Mouse (Mus musculus) neural tube, embryonic 13.5 days (tissue): ENCODE measurements around the gene Chchd10. TPM values are rescaled to one million over a fixed set of nuclear protein-coding genes. Genes with fewer than 3 reads are reported as not detected.
"Not testable (repeated sequence)": the region's sequence is repeated elsewhere in the genome, so short reads cannot be mapped to it uniquely, and the experiment has no call there.

Experiments used
- ATAC-seq: fragments of 200-750 bp; cut with Nextera tagmentation; 2 replicates; pipeline ENCODE4 v1.8.0; 2017; ENCODE audit warnings: low read depth, mild to moderate bottlenecking, moderate TSS enrichment, moderate library complexity
- H3K27ac ChIP-seq: fragments of 300-500 bp; sonication (generic); replicated peaks from 2 replicates; pipeline ENCODE4 v1.5.1; 2015; ENCODE audit warnings: moderate library complexity, mild to moderate bottlenecking, inconsistent platforms
- H3K27me3 ChIP-seq: fragments of 300-500 bp; sonication (generic); 2 replicates; pipeline ENCODE4 v1.6.1; 2015; ENCODE audit warnings: mild to moderate bottlenecking, inconsistent platforms
- H3K36me3 ChIP-seq: fragments of 300-500 bp; sonication (generic); 2 replicates; pipeline ENCODE4 v1.6.1; 2015; ENCODE audit warnings: mild to moderate bottlenecking, inconsistent platforms
- H3K4me1 ChIP-seq: fragments of 300-500 bp; sonication (generic); replicated peaks from 2 replicates; pipeline ENCODE4 v1.6.1; 2015; ENCODE audit warnings: inconsistent platforms
- H3K4me2 ChIP-seq: fragments of 300-500 bp; sonication (generic); 2 replicates; pipeline ENCODE4 v1.6.1; 2015; ENCODE audit warnings: inconsistent platforms, mild to moderate bottlenecking, moderate library complexity
- H3K4me3 ChIP-seq: fragments of 300-500 bp; sonication (generic); 2 replicates; pipeline ENCODE4 v1.5.1; 2015; ENCODE audit warnings: mild to moderate bottlenecking, inconsistent platforms
- H3K9ac ChIP-seq: fragments of 300-500 bp; sonication (generic); 2 replicates; pipeline ENCODE4 v1.6.1; 2015; ENCODE audit warnings: moderate library complexity, mild to moderate bottlenecking, inconsistent platforms
- H3K9me3 ChIP-seq: fragments of 300-500 bp; sonication (generic); 2 replicates; pipeline ENCODE4 v1.6.1; 2016; ENCODE audit warnings: inconsistent platforms
- WGBS: fragments of 180-500 bp; shearing (Covaris S2); methylation state at CpG from one replicate; pipeline ENCODE4 v1.1.7; 2015; 5-methylcytosine and 5-hydroxymethylcytosine counted together
- polyA plus RNA-seq: library from polyadenylated mRNA; unstranded; fragments of >200 nt; fragmentation: Nextera tagmentation; extraction: Ambion mirVana; gene quantifications from 2 replicates; pipeline ENCODE4 v1.2.1, GENCODE M21; 2015

The Chchd10 gene
- 46.4 and 54.4 TPM in 2 replicates for polyA plus RNA-seq

DNA sequence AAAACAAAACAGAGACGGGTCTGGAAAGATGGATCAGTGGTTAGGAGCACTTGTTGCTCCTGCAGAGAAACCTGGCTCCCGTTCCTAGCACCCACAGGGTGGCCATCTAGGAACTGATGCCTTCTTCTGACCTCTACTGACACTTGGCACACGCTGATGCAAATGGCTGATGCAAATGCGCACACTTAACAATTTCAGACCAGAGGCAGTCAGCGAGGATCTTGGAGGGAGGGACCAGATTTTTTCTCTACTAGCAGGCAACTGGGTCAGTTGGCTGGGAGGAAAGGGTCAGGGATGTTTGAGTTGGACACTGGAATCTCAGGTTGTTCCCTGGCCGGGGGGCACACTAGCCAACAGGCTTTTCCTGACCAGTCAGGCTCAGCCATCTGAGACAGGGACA lies at the start of gene Chchd10:
Gene Chchd10, plus strand, starts transcription at position 240 of the 400 bp plus-strand sequence.
- no peaks in the 10 kb centered on the region for H3K9me3 ChIP-seq
- H3K4me1 ChIP-seq: peaks cover 51% of the 10 kb centered on the region
- H3K4me3 ChIP-seq: peak within 1 kb of the TSS; percentile 51
- peaks cover 36% of the 10 kb centered on the region for H3K27me3 ChIP-seq
- peak within 1 kb of the TSS; percentile 59 for H3K27ac ChIP-seq
- ATAC-seq: no peak
- WGBS: 23% methylated on average over 6 of the region's 6 CpGs
- peak within 1 kb of the TSS; percentile 92 for H3K4me2 ChIP-seq
- H3K36me3 ChIP-seq: peaks cover 5% of the 10 kb centered on the region; the same call in 1 of the 2 replicates
- H3K9ac ChIP-seq: peak within 1 kb of the TSS; percentile 85

DNA sequence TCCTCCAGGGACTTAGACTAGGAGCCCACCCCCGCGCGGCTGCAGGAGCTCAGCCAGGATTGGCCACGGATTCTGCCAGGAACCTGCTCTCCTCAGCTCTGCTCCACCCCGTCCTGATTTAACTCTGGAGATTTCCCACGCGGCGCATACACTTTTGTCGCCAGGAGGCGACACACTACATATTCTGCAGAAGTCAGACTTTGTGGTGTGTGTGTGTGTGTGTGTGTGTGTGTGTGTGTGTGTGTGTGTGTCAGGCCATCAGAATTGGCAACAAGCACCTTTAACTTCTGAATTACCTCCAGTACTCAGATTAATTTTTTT lies 49.7 kb upstream of the Chchd10 start:
- Histone ChIP-seq H3K9ac (0 out of 2 replicates have a peak overlapping the region, but pooled peaks have one; percentile 43), H3K27me3 (0 out of 2 replicates have a peak, but pooled peaks cover 2% of the 10 kb centered on the region), H3K4me3 (no peak overlapping the region), H3K4me2 (peak overlapping the region; percentile 36), H3K27ac (peak overlapping the region; percentile 52), H3K4me1 (peaks cover 20% of the 10 kb centered on the region), H3K36me3 (no peaks in the 10 kb centered on the region), H3K9me3 (no peaks in the 10 kb centered on the region)
- 1% methylated on average over 10 of the region's 10 CpGs for WGBS
- peak; percentile 68 for ATAC-seq

DNA sequence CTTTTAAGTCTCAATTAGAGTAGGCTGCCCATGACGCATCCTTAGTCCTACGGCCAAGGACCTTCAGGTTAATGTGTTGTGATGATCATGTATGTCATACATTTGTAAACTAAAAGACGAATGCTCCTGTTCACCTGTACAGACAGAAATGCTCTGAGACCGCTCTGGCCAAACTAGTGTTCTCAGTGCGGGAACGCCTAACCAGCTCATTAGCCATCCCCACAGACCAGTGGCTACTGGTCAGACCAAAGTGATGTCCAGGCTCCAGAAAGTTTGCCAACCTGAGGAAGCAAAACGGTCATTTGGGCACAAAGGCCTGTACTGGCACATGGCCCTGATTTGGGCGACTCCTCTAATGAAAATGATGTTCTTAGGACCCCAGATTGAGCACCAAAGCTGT lies 48.2 kb upstream of the Chchd10 start:
- Histone ChIP-seq H3K36me3 (no peaks in the 10 kb centered on the region), H3K4me2 (no peak overlapping the region), H3K4me3 (no peak overlapping the region), H3K4me1 (peaks cover 20% of the 10 kb centered on the region), H3K27ac (no peak overlapping the region), H3K9ac (no peak overlapping the region), H3K9me3 (no peaks in the 10 kb centered on the region), H3K27me3 (0 out of 2 replicates have a peak, but pooled peaks cover 2% of the 10 kb centered on the region)
- WGBS: 94% methylated on average over 8 of the region's 8 CpGs
- ATAC-seq: no peak

DNA sequence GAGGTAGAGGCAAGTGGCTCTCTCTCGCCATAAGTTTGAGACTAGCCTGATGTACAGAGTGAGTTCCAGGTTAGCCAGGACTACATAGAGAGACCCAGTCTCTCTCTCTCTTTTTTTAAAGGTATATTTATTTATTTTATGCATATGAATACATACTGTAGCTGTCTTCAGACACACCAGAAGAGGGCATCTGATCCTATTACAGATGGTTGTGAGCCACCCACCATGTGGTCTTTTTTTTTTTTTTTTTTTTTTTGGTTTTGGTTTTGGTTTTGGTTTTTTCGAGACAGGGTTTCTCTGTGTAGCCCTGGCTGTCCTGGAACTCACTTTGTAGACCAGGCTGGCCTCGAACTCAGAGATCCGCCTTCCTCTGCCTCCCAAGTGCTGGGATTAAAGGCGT lies 45.4 kb upstream of the Chchd10 start:
- not testable (repeated sequence) for H3K4me3 ChIP-seq, H3K36me3 ChIP-seq, H3K4me1 ChIP-seq, H3K27ac ChIP-seq, H3K27me3 ChIP-seq, H3K9ac ChIP-seq, H3K9me3 ChIP-seq, ATAC-seq, H3K4me2 ChIP-seq
- 84% methylated on average over 5 of the region's 5 CpGs for WGBS

DNA sequence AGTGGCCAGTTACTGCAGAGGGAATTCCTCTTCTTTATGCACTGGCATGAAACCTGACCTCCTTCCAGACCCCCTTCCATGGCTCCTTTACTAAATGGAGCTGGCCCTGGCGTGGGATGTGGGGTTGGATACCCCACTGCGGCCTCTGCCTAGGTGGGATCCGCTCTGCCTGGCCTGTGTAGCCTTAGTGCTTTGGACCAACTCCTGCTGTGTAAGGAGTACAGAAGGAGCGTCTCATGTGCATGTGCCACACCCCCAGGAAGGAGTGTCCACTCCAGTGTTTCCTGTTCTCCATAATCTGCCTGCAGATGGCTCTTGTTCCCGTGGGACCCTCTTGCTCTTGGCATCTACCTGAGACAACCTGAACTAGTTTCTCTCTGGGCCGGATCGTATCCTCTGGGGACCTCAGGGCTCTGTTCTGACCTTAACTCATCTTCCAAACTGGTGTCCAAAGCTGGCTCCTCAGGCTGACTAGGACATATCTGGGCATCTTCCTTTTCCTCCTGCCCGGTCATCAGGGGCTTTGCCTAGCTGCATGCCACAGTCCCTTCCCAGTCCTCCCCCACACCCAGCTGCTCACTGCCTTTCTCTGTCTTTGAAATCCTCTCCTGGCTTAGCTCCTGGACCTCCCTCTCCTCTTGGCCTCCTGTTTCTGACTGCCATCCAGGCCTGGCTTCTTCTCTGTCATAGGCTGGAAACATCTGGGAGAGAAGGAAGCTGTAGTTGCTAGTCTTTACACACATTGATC lies 43.4 kb upstream of the Chchd10 start:
- Histone ChIP-seq H3K9ac (0 out of 2 replicates have a peak overlapping the region, but pooled peaks have one; percentile 13), H3K4me3 (no peak overlapping the region), H3K36me3 (peaks cover 10% of the 10 kb centered on the region), H3K4me2 (no peak overlapping the region), H3K27ac (no peak overlapping the region), H3K27me3 (no peaks in the 10 kb centered on the region), H3K4me1 (peaks cover 9% of the 10 kb centered on the region), H3K9me3 (no peaks in the 10 kb centered on the region)
- 51% methylated on average over 8 of the region's 8 CpGs for WGBS
- ATAC-seq: no peak

DNA sequence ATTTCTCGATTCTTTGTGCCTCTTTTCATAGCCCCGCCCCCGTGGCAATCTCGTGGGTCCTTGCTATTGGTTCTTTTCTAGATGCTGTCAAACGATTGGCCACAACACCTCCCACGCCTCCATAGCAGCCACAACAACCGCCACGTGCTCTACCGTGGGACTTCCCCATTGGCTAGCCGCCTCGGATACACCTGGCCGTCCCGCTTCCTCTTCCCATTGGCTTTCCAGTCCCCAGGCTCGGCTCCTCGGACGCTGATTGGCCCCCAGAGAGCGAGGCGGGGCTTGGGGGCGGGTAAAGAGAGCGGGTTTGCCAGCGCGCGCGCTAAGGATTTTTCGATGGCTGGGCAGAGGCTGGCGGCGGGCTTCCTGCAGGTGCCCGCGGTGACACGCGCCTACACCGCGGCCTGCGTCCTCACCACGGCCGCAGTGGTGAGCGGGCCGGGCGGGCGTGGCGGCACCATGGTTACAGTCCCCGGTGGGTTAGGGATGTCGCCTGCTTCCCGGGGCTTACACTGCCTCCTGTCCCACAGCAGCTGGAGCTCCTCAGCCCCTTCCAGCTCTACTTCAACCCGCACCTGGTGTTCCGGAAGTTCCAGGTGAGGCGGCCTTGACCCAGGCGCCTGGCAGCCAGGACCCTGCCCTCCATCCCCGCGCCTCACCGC lies 39.7 kb upstream of the Chchd10 start, which contains the start of gene Derl3:
Gene Derl3, plus strand, starts transcription at position 325 of the 662 bp plus-strand sequence.
- Histone ChIP-seq H3K4me1 (peaks cover 17% of the 10 kb centered on the region), H3K9ac (peak within 1 kb of the TSS; percentile 68), H3K4me3 (peak within 1 kb of the TSS; percentile 43), H3K4me2 (peak within 1 kb of the TSS; percentile 87), H3K27me3 (no peaks in the 10 kb centered on the region), H3K36me3 (peaks cover 47% of the 10 kb centered on the region), H3K27ac (peak within 1 kb of the TSS; percentile 63; the same call in 1 of the 2 replicates), H3K9me3 (no peaks in the 10 kb centered on the region)
- WGBS: 1% methylated on average over 51 of the region's 51 CpGs
- peak; percentile 99 for ATAC-seq

DNA sequence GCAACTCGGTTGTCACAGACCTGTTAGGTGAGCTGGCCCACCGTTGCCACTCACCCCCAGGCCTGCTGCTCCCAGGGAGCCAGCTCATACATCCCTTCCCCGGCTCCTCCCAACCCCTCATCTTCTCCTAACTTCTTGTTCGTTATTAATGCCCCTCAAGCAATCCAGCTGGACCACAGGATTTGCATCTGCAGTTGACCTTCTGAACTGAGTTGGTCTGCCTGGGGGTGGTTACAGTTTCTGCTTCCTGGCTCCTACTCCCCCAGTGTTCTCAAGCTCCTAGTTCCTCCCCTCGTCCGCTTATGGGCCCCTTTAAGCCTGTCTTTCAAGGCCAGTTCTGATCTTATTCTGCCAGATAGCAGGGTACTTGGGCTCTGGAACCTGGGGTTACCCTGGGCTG lies 38.3 kb upstream of the Chchd10 start:
- 80% methylated on average over 6 of the region's 6 CpGs for WGBS

DNA sequence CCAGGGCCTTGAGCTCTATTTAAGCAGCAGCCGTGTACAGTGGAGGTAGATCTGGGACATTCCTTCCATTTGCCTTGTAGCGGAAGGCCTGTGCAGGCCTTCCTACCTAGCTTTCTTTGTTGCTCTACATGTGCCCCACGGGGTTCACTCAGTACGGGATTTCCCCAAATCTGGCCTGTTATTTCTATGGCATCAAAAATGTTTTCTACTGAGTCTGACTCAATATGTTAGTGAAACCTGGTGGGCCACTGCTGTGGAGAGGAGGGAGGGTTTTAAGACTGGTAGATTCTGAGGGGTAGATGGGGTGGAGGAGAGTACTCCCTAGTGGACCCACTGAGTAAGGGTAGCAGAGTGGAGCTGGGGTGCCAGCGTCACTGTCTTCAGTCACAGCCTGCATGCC lies 37.2 kb upstream of the Chchd10 start:
- ATAC-seq: no peak
- Histone ChIP-seq H3K9ac (no peak overlapping the region), H3K4me2 (no peak overlapping the region), H3K36me3 (peaks cover 71% of the 10 kb centered on the region), H3K4me1 (peaks cover 23% of the 10 kb centered on the region), H3K27ac (no peak overlapping the region), H3K9me3 (no peaks in the 10 kb centered on the region), H3K27me3 (no peaks in the 10 kb centered on the region), H3K4me3 (no peak overlapping the region)
- WGBS: 92% methylated on average over 5 of the region's 5 CpGs

More for the DNA sequence above, 38.3 kb upstream of the Chchd10 start:
- Histone ChIP-seq H3K4me1 (peaks cover 23% of the 10 kb centered on the region), H3K9me3 (no peaks in the 10 kb centered on the region), H3K4me3 (no peak overlapping the region), H3K4me2 (no peak overlapping the region), H3K36me3 (peaks cover 59% of the 10 kb centered on the region), H3K27me3 (no peaks in the 10 kb centered on the region), H3K27ac (no peak overlapping the region), H3K9ac (no peak overlapping the region)
- ATAC-seq: no peak

DNA sequence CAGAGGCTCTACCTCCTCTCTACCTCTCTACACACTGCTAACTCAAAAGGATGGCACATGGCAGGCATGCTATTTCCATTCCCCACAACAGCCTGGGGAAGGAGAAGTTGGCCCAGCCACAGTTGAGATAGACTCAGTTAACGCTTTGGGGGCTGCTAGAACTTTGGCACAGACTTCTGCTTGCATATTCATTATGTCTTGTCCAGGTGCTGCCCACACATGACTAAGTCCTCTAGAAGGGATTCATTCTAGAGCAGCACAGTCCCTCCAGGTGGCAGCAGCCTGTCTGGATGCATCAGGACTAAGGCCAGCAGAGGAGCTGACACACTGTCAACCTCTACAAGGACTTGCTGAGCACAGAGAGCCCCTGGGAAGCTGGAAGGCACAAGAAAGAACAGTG lies 36.7 kb upstream of the Chchd10 start:
- 100% methylated on average over 1 of the region's 1 CpGs for WGBS
- ATAC-seq: no peak
- Histone ChIP-seq H3K4me3 (no peak overlapping the region), H3K9ac (no peak overlapping the region), H3K27me3 (no peaks in the 10 kb centered on the region), H3K27ac (no peak overlapping the region), H3K9me3 (no peaks in the 10 kb centered on the region), H3K4me2 (no peak overlapping the region), H3K36me3 (peaks cover 75% of the 10 kb centered on the region), H3K4me1 (peaks cover 23% of the 10 kb centered on the region)

DNA sequence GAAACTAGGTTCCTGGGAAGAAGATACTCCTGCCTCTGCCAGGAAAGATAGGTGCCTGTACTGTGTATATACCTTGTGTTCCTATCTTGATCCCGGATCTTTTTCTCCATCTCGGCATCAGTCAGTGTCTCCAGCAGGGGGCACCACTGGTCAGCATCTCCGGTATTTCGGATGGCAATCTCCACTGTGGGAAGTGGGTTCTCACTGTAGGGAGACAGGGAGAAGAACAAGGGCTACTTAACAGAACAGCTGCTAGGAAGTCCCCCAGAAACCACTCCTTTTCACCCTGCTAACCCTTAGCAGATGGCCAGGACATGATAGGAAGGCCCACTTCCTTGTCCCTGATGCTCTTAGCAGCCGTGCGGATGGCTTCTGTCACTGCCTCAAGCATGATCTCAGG lies 35.6 kb upstream of the Chchd10 start:
- WGBS: 35% methylated on average over 6 of the region's 6 CpGs
- Histone ChIP-seq H3K27me3 (no peaks in the 10 kb centered on the region), H3K4me2 (no peak overlapping the region), H3K9me3 (no peaks in the 10 kb centered on the region), H3K4me3 (no peak overlapping the region), H3K27ac (peak overlapping the region; percentile 46; the same call in 1 of the 2 replicates), H3K9ac (0 out of 2 replicates have a peak overlapping the region, but pooled peaks have one; percentile 8), H3K36me3 (peaks cover 87% of the 10 kb centered on the region), H3K4me1 (peaks cover 23% of the 10 kb centered on the region)
- no peak for ATAC-seq

DNA sequence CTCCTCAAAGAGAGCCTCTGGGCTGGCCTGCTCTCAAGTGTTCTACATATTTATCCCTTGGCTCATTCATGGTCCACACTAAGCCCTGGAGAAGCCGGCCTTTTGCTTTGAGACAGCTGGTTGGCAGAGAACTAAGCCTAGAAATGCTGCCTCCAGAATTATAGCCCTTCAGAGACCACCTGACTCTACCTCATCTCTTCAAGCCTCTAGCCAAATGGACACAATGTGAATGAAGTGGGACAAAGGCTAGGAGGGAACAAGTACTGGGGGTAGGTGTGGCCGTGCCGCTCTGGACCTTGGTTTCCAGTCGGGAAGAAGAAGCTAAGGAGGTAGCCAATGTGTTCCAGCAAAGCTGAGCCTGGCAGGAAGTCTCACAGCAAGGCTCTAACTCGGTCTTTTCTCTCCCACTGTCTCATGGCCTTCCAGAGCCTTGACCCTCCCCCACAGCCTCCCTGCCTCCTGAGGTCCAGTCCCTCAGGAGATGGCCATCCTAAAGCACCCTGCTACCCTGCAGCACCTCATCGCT lies 34.8 kb upstream of the Chchd10 start:
- H3K27ac ChIP-seq: peak overlapping the region; percentile 46; the same call in 1 of the 2 replicates
- WGBS: 80% methylated on average over 6 of the region's 6 CpGs
- ATAC-seq: no peak
- H3K9ac ChIP-seq: no peak overlapping the region
- H3K36me3 ChIP-seq: peaks cover 94% of the 10 kb centered on the region
- H3K4me3 ChIP-seq: no peak overlapping the region
- H3K4me1 ChIP-seq: peaks cover 23% of the 10 kb centered on the region
- no peaks in the 10 kb centered on the region for H3K9me3 ChIP-seq
- H3K4me2 ChIP-seq: no peak overlapping the region
- no peaks in the 10 kb centered on the region for H3K27me3 ChIP-seq

DNA sequence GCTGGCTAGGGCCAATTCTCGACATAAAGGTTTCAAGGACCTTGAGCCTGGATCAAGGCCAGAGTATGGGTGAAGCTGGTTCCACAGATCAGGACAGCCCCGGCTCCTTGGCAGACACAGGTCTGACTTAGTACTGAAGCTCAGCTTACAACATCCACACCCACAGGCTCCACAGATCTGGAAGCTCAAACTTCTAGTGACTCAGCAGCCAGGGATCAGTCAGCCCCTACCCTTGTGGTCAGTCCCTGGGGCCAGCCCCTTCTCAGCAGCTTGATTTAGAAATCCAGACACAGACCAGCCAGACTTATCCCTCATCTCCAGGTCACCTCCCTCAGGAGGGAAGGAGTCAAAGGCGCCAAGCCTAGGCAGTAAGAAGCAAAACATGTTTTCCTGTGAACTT lies 34.1 kb upstream of the Chchd10 start:
- 80% methylated on average over 3 of the region's 3 CpGs for WGBS
- no peak for ATAC-seq
- peak overlapping the region; percentile 46; the same call in 1 of the 2 replicates for H3K27ac ChIP-seq
- no peaks in the 10 kb centered on the region for H3K9me3 ChIP-seq
- no peak overlapping the region for H3K9ac ChIP-seq
- no peak overlapping the region for H3K4me2 ChIP-seq
- no peaks in the 10 kb centered on the region for H3K27me3 ChIP-seq
- peaks cover 17% of the 10 kb centered on the region for H3K4me1 ChIP-seq
- peaks cover 98% of the 10 kb centered on the region for H3K36me3 ChIP-seq
- H3K4me3 ChIP-seq: no peak overlapping the region
